Mouse (Mus musculus) CD4-positive helper T cell, adult 2 months (primary cell): ENCODE results near the gene Cenpm.
"Not testable (repeated sequence)": the region's sequence is repeated elsewhere in the genome, so short reads cannot be mapped to it uniquely, and the experiment has no call there.

ENCODE experiments used
- DNase-seq: peaks from one replicate; pipeline ENCODE4 v3.0.0-alpha.2; 2012; ENCODE audit warnings: low read depth, missing footprints, low spot score

Cenpm gene

GRCm38 (mm10) chr15:82244115-82244804 is at the start of gene Cenpm:
Gene Cenpm, minus strand, starts transcription at chr15:82244748.
- peak; percentile 93 for DNase-seq

- no peak for DNase-seq
These were observed 49.5 kb upstream of the Cenpm start for GRCm38 (mm10) chr15:82294059-82294458.

GRCm38 (mm10) chr15:82293271-82293711 is 48.7 kb upstream of the Cenpm start:
- DNase-seq, result no peak

GRCm38 (mm10) chr15:82292851-82293250 is 48.3 kb upstream of the Cenpm start:
- DNase-seq, result no peak

GRCm38 (mm10) chr15:82290252-82290651 is 45.7 kb upstream of the Cenpm start:
- DNase-seq, result peak; percentile 49

- DNase-seq, result no peak
These were observed 41.6 kb upstream of the Cenpm start for GRCm38 (mm10) chr15:82286157-82286556.

- DNase-seq, result no peak
These were observed 36.1 kb upstream of the Cenpm start for GRCm38 (mm10) chr15:82280638-82281037.

GRCm38 (mm10) chr15:82277591-82277990 is 33.0 kb upstream of the Cenpm start:
- no peak for DNase-seq

GRCm38 (mm10) chr15:82274927-82275901 is 30.7 kb upstream of the Cenpm start:
- peak; percentile 23 for DNase-seq

GRCm38 (mm10) chr15:82274593-82274926 is 30.0 kb upstream of the Cenpm start, which contains the start of gene Sept3:
Gene Sept3, plus strand, starts transcription at chr15:82274893.
- DNase-seq, result no peak

GRCm38 (mm10) chr15:82272295-82272694 is 27.7 kb upstream of the Cenpm start:
- no peak for DNase-seq

GRCm38 (mm10) chr15:82271201-82271600 is 26.7 kb upstream of the Cenpm start:
- peak; percentile 34 for DNase-seq

- DNase-seq, result no peak
These were observed 24.2 kb upstream of the Cenpm start for GRCm38 (mm10) chr15:82268783-82269182.

- DNase-seq, result no peak
These were observed 23.6 kb upstream of the Cenpm start for GRCm38 (mm10) chr15:82268185-82268584.

GRCm38 (mm10) chr15:82266356-82266755 is 21.8 kb upstream of the Cenpm start:
- DNase-seq, result peak; percentile 58

- DNase-seq, result peak; percentile 72
These were observed 15.0 kb upstream of the Cenpm start for GRCm38 (mm10) chr15:82259510-82259909.

GRCm38 (mm10) chr15:82255944-82256383 is 11.4 kb upstream of the Cenpm start:
- no peak for DNase-seq

GRCm38 (mm10) chr15:82255248-82255647 is 10.7 kb upstream of the Cenpm start:
- DNase-seq, result no peak

- no peak for DNase-seq
These were observed 7.5 kb upstream of the Cenpm start, which contains the start of gene 1500009C09Rik for GRCm38 (mm10) chr15:82252097-82252496. Gene 1500009C09Rik, plus strand, starts transcription at chr15:82252397.

GRCm38 (mm10) chr15:82251579-82251978 is 7.0 kb upstream of the Cenpm start:
- DNase-seq, result no peak

- DNase-seq, result no peak
These were observed 2.7 kb upstream of the Cenpm start for GRCm38 (mm10) chr15:82247131-82247776.

- DNase-seq, result not testable (repeated sequence)
These were observed 235 bp upstream of the Cenpm start for GRCm38 (mm10) chr15:82244805-82245161.
